Mouse (Mus musculus) E14TG2a.4 (cell line): ENCODE measurements around the gene Olfr744.

Source experiments
- CTCF ChIP-seq: conservative IDR thresholded peaks from 2 replicates; pipeline ENCODE4 v1.5.1; 2014; ENCODE audit warnings: low read length
- POU5F1 ChIP-seq: IDR thresholded peaks from 2 replicates; pipeline ENCODE4 v1.6.1; 2014; ENCODE audit warnings: low read length, borderline replicate concordance

- no peak for TF ChIP-seq CTCF
- TF ChIP-seq POU5F1, result no peak
Observed at GRCm38 (mm10) chr14:50639088-50639487, 24.4 kb downstream of the Olfr744 start, which contains the start of gene Olfr745.
